Mouse (Mus musculus): ENCODE data around the gene Scgb1b17. TPM values are rescaled to one million over a fixed set of nuclear protein-coding genes. Genes with fewer than 3 reads are reported as not detected.

Gene Scgb1b17
- total RNA-seq (2023), result not detected in 4 replicates

DNA sequence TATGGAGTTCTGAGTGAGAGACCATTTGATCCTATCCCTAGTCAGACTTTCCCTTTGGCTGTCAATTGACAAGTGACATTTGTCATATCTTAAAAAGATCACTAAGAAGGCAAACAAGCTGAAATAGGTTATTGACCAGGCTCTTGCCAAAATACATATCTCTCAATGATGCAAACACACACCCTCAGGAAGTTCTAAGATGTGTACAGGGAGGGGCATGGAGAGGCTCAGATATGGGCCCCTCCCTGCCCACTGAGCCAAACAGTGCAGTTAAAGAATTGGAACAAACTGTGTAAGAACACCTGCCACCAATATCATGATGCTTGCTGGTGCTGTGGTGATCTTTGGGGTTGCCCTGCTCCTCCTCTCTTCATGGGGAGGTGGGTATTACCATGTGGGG is at the start of gene Scgb1b17:
TSS of gene Scgb1b17 (plus strand) at position 301 of the 400 bp plus-strand sequence.

DNA sequence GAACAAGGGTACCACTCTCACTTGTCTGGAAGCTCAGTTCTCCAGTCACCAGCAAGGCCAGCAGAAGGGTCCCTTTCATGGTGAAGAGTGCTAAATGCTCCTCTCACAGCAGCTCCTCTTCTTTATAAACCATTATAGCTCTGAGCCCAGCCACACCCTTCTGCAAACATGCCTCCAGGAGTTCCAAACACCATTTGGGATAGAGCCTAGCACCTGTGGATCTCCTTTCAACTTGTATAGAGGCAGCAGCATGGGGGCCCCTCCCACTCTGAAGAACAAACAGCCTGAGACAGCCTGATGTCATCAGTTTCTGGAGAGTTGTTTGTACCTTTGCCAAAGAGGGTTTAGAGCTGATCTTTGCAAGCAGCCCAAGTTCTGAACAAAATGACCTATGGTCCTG is 6.8 kb upstream of the Scgb1b17 start, which contains the start of gene Scgb2b17:
TSS of gene Scgb2b17 (minus strand) at position 101 of the 400 bp plus-strand sequence.

Other genes with a start within 250 kb of the Scgb1b17 start
- gene Scgb2b15, start 233.8 kb upstream of the Scgb1b17 start, total RNA-seq (2023), result not detected in 4 replicates
- gene Scgb1b15, start 226.9 kb upstream of the Scgb1b17 start, total RNA-seq (2023), result not detected in 4 replicates
- gene Scgb2b17, start 6.9 kb upstream of the Scgb1b17 start, total RNA-seq (2023), result not detected in 4 replicates
- not detected in 4 replicates for gene Scgb2b18, start 110.4 kb downstream of the Scgb1b17 start, total RNA-seq (2023)
- not detected in 4 replicates for gene Scgb1b18, start 122.1 kb downstream of the Scgb1b17 start, total RNA-seq (2023)
- gene Scgb2b19, start 216.9 kb downstream of the Scgb1b17 start, total RNA-seq (2023), result not detected in 4 replicates
- gene Scgb1b19, start 223.8 kb downstream of the Scgb1b17 start, total RNA-seq (2023), result not detected in 4 replicates

All from B cell, adult 62 days (primary cell).